Mouse (Mus musculus) CH12.LX (cell line): ENCODE measurements at regions not wholly inside any gene's neighbourhood (a gene's known extent, or its start where the extent isn't known, plus 50 kb on each side); places are given as distances from the start of the nearest gene placed in this dataset.

Experiments
- CTCF ChIP-seq, 2 experiments: IDR thresholded peaks in 1 of 2; conservative IDR thresholded peaks in 1 of 2; 2 replicates each; pipeline ENCODE4 v1.5.1; 2011 to 2012; ENCODE audit warnings: low read depth in 2 of 2, low read length in 2 of 2, improper control_type of control experiment in 1 of 2, inconsistent platforms in 1 of 2, mild to moderate bottlenecking in 1 of 2, moderate library complexity in 1 of 2
- E2F4 ChIP-seq: IDR thresholded peaks from 2 replicates; pipeline ENCODE4 v1.6.1; 2011; ENCODE audit warnings: low read depth, low read length, improper control_type of control experiment; ENCODE audit not compliant: insufficient replicate concordance
- EP300 ChIP-seq: IDR thresholded peaks from 2 replicates; pipeline ENCODE4 v1.6.1; 2011; ENCODE audit warnings: low read length, improper control_type of control experiment
- MAFK ChIP-seq: IDR thresholded peaks from 2 replicates; pipeline ENCODE4 v1.6.1; 2011; ENCODE audit warnings: low read length, improper control_type of control experiment; ENCODE audit not compliant: insufficient replicate concordance
- POLR2A ChIP-seq: IDR thresholded peaks from 2 replicates; pipeline ENCODE4 v1.6.1; 2011; ENCODE audit warnings: low read depth, mild to moderate bottlenecking, improper control_type of control experiment, low read length
- SMC3 ChIP-seq: IDR thresholded peaks from 2 replicates; pipeline ENCODE4 v1.6.1; 2011; ENCODE audit warnings: low read depth, low read length, improper control_type of control experiment
- USF2 ChIP-seq: conservative IDR thresholded peaks from 2 replicates; pipeline ENCODE4 v1.6.1; 2011; ENCODE audit warnings: low read depth, low read length, improper control_type of control experiment
- ZNF384 ChIP-seq: IDR thresholded peaks from 2 replicates; pipeline ENCODE4 v1.6.1; 2012; ENCODE audit warnings: low read depth, low read length, improper control_type of control experiment, inconsistent platforms

- TF ChIP-seq USF2 (no peak), POLR2A (no peak), ZNF384 (no peak), CTCF (conservative IDR thresholded peaks at IDR 0.05 in 1 of 2, IDR thresholded peaks at IDR 0.05 in 1 of 2; ENCODE audit: low read depth in 2 of 2, low read length in 2 of 2) (no peak), E2F4 (no peak), EP300 (no peak), SMC3 (no peak), MAFK (no peak)
Observed at GRCm38 (mm10) chr6:9534395-9534794, 586.2 kb downstream of the Nxph1 start.
